Mouse (Mus musculus): Measurements from ENCODE around the gene Slc15a5. TPM values are rescaled to one million over a fixed set of nuclear protein-coding genes. Genes with fewer than 3 reads are reported as not detected.

Slc15a5 gene
- polyA plus RNA-seq, 1 experiment, result not detected

- DNase-seq, result no peak
- Histone ChIP-seq H3K4me3 (ENCODE audit: insufficient read depth, low read depth, low read length) (no peak overlapping the region), H3K27ac (ENCODE audit: insufficient read depth, low read depth, low read length) (no peak overlapping the region), H3K4me1 (ENCODE audit: control insufficient read depth, insufficient read depth, low read length) (no peaks in the 10 kb centered on the region), H3K27me3 (replicated peaks; ENCODE audit: control insufficient read depth, insufficient read depth, low read length) (no peaks in the 10 kb centered on the region), H3K36me3 (ENCODE audit: control insufficient read depth, insufficient read depth, low read length) (no peaks in the 10 kb centered on the region)
- no peak for TF ChIP-seq POLR2A (IDR thresholded peaks at IDR 0.05; ENCODE audit: low read depth, low read length)
- TF ChIP-seq CTCF (conservative IDR thresholded peaks at IDR 0.05; ENCODE audit: insufficient read depth, insufficient read length, low read depth, low read length), result no peak
- 82% methylated on average over 4 of the region's 4 CpGs for WGBS
Measured at GRCm38 (mm10) chr6:137960023-137960778, 119.5 kb downstream of the Slc15a5 start.

- H3K36me3 ChIP-seq (ENCODE audit: control insufficient read depth, insufficient read depth, low read length), result no peaks in the 10 kb centered on the region
- 84% methylated on average over 6 of the region's 6 CpGs for WGBS
- no peak overlapping the region for H3K4me3 ChIP-seq (ENCODE audit: insufficient read depth, low read depth, low read length)
- no peak for DNase-seq
- H3K27ac ChIP-seq (ENCODE audit: insufficient read depth, low read depth, low read length), result no peak overlapping the region
- TF ChIP-seq POLR2A (IDR thresholded peaks at IDR 0.05; ENCODE audit: low read depth, low read length) (no peak), CTCF (conservative IDR thresholded peaks at IDR 0.05; ENCODE audit: insufficient read depth, insufficient read length, low read depth, low read length) (no peak)
- no peaks in the 10 kb centered on the region for H3K27me3 ChIP-seq (replicated peaks; ENCODE audit: control insufficient read depth, insufficient read depth, low read length)
- H3K4me1 ChIP-seq (ENCODE audit: control insufficient read depth, insufficient read depth, low read length), result no peaks in the 10 kb centered on the region
Measured at GRCm38 (mm10) chr6:137957630-137958029, 122.1 kb downstream of the Slc15a5 start.

DNA sequence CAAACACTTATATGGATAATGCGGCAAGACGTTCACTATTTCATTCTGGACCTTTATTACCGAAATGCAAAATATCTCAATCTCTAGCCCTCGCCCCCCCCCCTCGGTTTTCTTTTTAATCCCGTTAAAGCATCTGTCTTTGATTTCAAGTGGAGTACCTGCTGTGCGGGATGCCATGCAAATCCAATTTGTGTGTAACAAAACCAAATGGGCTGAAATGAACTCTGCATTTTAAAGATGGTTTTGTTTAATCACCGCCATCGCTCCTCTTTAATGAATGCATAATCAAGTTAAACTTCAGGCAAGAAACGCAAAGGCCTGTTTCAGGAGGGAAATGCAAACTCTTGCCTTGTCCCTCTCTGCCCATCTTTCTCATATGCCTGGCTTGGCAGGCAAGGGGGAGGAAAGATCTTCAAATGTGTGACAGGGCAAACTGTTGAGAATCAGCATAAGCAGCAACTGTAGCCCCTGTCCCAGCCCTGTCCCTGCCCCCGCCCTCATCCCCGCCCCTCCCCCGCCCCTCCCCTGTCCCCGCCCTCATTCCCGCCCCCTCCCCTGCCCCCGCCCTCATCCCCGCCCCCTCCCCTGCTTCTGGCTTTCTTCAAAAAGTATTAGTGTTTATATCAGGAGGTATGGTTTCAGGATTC lies 122.8 kb downstream of the Slc15a5 start:
- 58% methylated on average over 15 of the region's 17 CpGs for WGBS
- Histone ChIP-seq H3K36me3 (ENCODE audit: control insufficient read depth, insufficient read depth, low read length) (no peaks in the 10 kb centered on the region), H3K4me3 (ENCODE audit: insufficient read depth, low read depth, low read length) (no peak overlapping the region), H3K4me1 (ENCODE audit: control insufficient read depth, insufficient read depth, low read length) (no peaks in the 10 kb centered on the region), H3K27ac (ENCODE audit: insufficient read depth, low read depth, low read length) (no peak overlapping the region), H3K27me3 (replicated peaks; ENCODE audit: control insufficient read depth, insufficient read depth, low read length) (no peaks in the 10 kb centered on the region)
- TF ChIP-seq CTCF (conservative IDR thresholded peaks at IDR 0.05; ENCODE audit: insufficient read depth, insufficient read length, low read depth, low read length), result no peak
- no peak for TF ChIP-seq POLR2A (IDR thresholded peaks at IDR 0.05; ENCODE audit: low read depth, low read length)
- no peak for DNase-seq

GRCm38 (mm10) chr6:137946520-137946919 lies 133.2 kb downstream of the Slc15a5 start:
- TF ChIP-seq POLR2A (IDR thresholded peaks at IDR 0.05; ENCODE audit: low read depth, low read length), result no peak

DNA sequence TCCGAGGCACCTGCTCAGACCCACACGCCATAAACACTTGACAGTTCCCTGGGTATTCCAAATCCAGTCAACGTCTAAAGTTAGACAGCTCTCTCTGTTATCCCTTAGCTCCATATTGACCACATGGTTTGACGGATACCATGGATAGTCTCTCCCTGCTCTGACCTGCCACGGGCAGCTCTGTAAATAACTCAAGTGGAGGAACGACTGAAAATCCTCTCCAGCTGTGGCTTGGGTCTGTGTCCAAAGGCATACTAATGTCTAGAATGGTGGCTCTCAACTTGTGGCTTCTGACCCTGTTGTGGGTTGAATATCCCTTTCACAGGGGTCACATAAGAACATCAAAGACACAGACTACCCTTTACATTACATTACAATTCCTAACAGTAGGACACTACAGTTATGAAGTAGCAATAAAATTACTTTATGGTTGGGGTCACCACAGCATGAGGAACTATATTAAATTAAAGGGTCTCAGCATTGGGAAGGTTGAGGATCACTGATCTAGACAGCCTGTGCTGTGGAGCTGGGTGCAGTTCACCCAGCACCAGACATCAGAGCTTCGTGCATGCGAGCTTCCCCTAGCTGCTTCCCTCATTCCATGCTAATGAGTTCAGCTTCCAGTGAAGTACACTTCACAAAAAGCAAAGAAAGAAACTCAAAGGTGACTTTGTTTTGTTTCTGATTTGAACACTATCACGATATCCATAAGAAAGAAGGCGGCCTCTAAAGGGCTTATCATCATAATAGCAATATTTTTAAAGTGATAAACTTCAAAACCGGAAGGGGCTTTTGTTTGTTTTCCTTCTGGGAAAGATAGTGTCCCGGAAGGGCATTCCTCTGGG lies 139.1 kb downstream of the Slc15a5 start:
- no peaks in the 10 kb centered on the region for H3K36me3 ChIP-seq (ENCODE audit: control insufficient read depth, insufficient read depth, low read length)
- H3K4me3 ChIP-seq (ENCODE audit: insufficient read depth, low read depth, low read length), result no peak overlapping the region
- no peak for TF ChIP-seq CTCF (conservative IDR thresholded peaks at IDR 0.05; ENCODE audit: insufficient read depth, insufficient read length, low read depth, low read length)
- TF ChIP-seq POLR2A (IDR thresholded peaks at IDR 0.05; ENCODE audit: low read depth, low read length), result no peak
- no peak overlapping the region for H3K27ac ChIP-seq (ENCODE audit: insufficient read depth, low read depth, low read length)
- H3K27me3 ChIP-seq (replicated peaks; ENCODE audit: control insufficient read depth, insufficient read depth, low read length), result no peaks in the 10 kb centered on the region
- WGBS, result 48% methylated on average over 12 of the region's 12 CpGs
- H3K4me1 ChIP-seq (ENCODE audit: control insufficient read depth, insufficient read depth, low read length), result no peaks in the 10 kb centered on the region
- DNase-seq, result no peak

More at GRCm38 (mm10) chr6:137946520-137946919, 133.2 kb downstream of the Slc15a5 start:
- no peak for DNase-seq
- 74% methylated on average over 10 of the region's 10 CpGs for WGBS
- H3K4me3 ChIP-seq (ENCODE audit: insufficient read depth, low read depth, low read length), result no peak overlapping the region
- no peaks in the 10 kb centered on the region for H3K27me3 ChIP-seq (replicated peaks; ENCODE audit: control insufficient read depth, insufficient read depth, low read length)
- no peaks in the 10 kb centered on the region for H3K36me3 ChIP-seq (ENCODE audit: control insufficient read depth, insufficient read depth, low read length)
- no peaks in the 10 kb centered on the region for H3K4me1 ChIP-seq (ENCODE audit: control insufficient read depth, insufficient read depth, low read length)
- no peak overlapping the region for H3K27ac ChIP-seq (ENCODE audit: insufficient read depth, low read depth, low read length)

DNA sequence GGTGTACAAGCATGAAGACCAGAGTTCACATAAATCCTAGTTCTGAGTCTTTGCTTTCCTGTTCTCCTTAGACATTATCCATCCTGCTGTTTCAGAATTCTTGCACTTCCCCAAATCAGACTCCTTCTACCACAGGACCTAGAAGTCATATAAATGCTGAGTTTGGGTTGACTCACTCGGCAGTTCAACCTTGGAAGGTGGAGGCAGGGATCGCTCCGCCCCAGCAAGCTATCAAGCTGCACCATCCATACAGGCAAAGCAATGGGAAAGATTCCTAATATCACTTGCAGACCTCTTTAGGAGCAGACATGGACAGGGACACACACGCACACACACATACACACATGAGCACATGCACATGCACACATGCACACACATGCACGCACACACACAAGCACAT lies 142.2 kb downstream of the Slc15a5 start:
- Histone ChIP-seq H3K27ac (ENCODE audit: insufficient read depth, low read depth, low read length) (no peak overlapping the region), H3K27me3 (replicated peaks; ENCODE audit: control insufficient read depth, insufficient read depth, low read length) (no peaks in the 10 kb centered on the region), H3K4me3 (ENCODE audit: insufficient read depth, low read depth, low read length) (no peak overlapping the region), H3K4me1 (ENCODE audit: control insufficient read depth, insufficient read depth, low read length) (no peaks in the 10 kb centered on the region), H3K36me3 (ENCODE audit: control insufficient read depth, insufficient read depth, low read length) (no peaks in the 10 kb centered on the region)
- WGBS, result 90% methylated on average over 5 of the region's 5 CpGs
- no peak for DNase-seq
- TF ChIP-seq CTCF (conservative IDR thresholded peaks at IDR 0.05; ENCODE audit: insufficient read depth, insufficient read length, low read depth, low read length) (no peak), POLR2A (IDR thresholded peaks at IDR 0.05; ENCODE audit: low read depth, low read length) (no peak)

DNA sequence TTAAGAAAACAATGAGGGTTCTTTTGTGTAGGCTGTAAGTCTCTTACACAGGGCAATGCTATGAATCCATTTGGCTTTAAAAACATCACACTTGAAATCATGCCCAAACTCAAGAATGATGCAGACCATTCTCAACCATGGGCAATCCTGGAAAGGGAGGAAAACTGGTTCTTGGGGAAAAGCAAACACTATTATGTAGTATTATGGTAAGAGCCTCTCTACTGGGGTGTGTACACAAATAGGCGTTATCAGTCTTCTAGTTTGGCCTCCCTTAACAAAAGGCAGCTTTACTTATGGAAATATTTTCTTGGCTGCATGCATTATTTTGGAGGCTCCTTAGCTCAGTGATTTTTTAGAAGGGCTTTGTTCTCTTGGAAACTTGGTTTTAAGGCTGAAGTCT lies 143.4 kb downstream of the Slc15a5 start:
- WGBS, result 98% methylated on average over 1 of the region's 1 CpGs
- no peak for DNase-seq
- Histone ChIP-seq H3K36me3 (ENCODE audit: control insufficient read depth, insufficient read depth, low read length) (no peaks in the 10 kb centered on the region), H3K27ac (ENCODE audit: insufficient read depth, low read depth, low read length) (no peak overlapping the region), H3K4me3 (ENCODE audit: insufficient read depth, low read depth, low read length) (no peak overlapping the region), H3K27me3 (replicated peaks; ENCODE audit: control insufficient read depth, insufficient read depth, low read length) (no peaks in the 10 kb centered on the region), H3K4me1 (ENCODE audit: control insufficient read depth, insufficient read depth, low read length) (no peaks in the 10 kb centered on the region)
- TF ChIP-seq POLR2A (IDR thresholded peaks at IDR 0.05; ENCODE audit: low read depth, low read length), result no peak
- no peak for TF ChIP-seq CTCF (conservative IDR thresholded peaks at IDR 0.05; ENCODE audit: insufficient read depth, insufficient read length, low read depth, low read length)
